In genomic region chr1:73966411-73967238, GRCm38 (mm10) we compare ENCODE assay signal across 10 mouse cellular contexts.
DNase-seq lines count a peak whose midpoint lies in the region; ATAC-seq and TF ChIP-seq lines count a peak whose summit lies in the region.
"Had no signal": no experiment of that assay in that cellular context is flagged by ENCODE, and none has a peak within 500 bp of the region (broad histone marks: within the 10 kb centered on the region; RNA-seq: fewer than 3 reads in every experiment).

No protein-coding gene starts in this region.

- WGBS in liver, postnatal 0 days (ENCODE audit: insufficient replicate concordance): 64% methylated on average over 12 of the region's 12 CpGs
- WGBS in cerebellum, adult 2 months: 74% methylated on average over 12 of the region's 12 CpGs

- peaks cover 12% of the 10 kb centered on the region for H3K36me3 ChIP-seq in liver, postnatal 0 days (replicated peaks; ENCODE audit: insufficient read depth, low read length)

- no peak overlapping the region for H3K4me3 ChIP-seq in liver, postnatal 0 days (ENCODE audit: low read depth, low read length)
- H3K4me3 ChIP-seq in cerebellum, adult 2 months (replicated peaks; ENCODE audit: insufficient read depth, low read depth, low read length): no peak overlapping the region
- H3K4me3 ChIP-seq: liver, embryonic 13.5 days had no signal

- peak; percentile 43 for DNase-seq in NIH3T3 (ENCODE audit: low read depth)
- DNase-seq in adrenal gland, postnatal 10 days: peak; percentile 62
- DNase-seq in heart, postnatal 10 days: peak; percentile 83 to 84
- DNase-seq in liver, postnatal 0 days: no peak
- DNase-seq in left cerebral cortex, adult 11 months (ENCODE audit: low spot score): no peak
- DNase-seq in cerebellum, adult 2 months: no peak
- DNase-seq in retina, embryonic 14.5 days (ENCODE audit: low spot score): no peak
- no peak for DNase-seq in layer of hippocampus, postnatal 14 days (ENCODE audit: low spot score in 2 of 2)
- DNase-seq: liver, embryonic 13.5 days; spleen, adult 18-20 months had no signal

- TF ChIP-seq CTCF in liver, postnatal 0 days (IDR thresholded peaks at IDR 0.05; ENCODE audit: low read depth): peak; percentile 46
- no peak for TF ChIP-seq CTCF in cerebellum, adult 2 months (IDR thresholded peaks at IDR 0.05; ENCODE audit: borderline replicate concordance, insufficient read depth, low read depth, low read length)

- H3K4me2 ChIP-seq in liver, postnatal 0 days (ENCODE audit: low read depth, low read length): no peak overlapping the region
- H3K4me2 ChIP-seq: liver, embryonic 13.5 days had no signal

- no peak for TF ChIP-seq POLR2A in cerebellum, adult 2 months (IDR thresholded peaks at IDR 0.05; ENCODE audit: borderline replicate concordance, insufficient read depth, low read length)

- H3K9ac ChIP-seq in liver, postnatal 0 days (replicated peaks): no peak overlapping the region
- H3K9ac ChIP-seq: liver, embryonic 13.5 days had no signal

- intact Hi-C loops in heart, postnatal 10 days (cut with DNase I): no loop called here

- H3K27me3 ChIP-seq in liver, postnatal 0 days (ENCODE audit: insufficient read depth, low read length): no peaks in the 10 kb centered on the region
- no peaks in the 10 kb centered on the region for H3K27me3 ChIP-seq in cerebellum, adult 2 months (ENCODE audit: control insufficient read depth, insufficient read depth, low read length)
- H3K27me3 ChIP-seq: liver, embryonic 13.5 days had no signal

- peak; percentile 51; the same call in 1 of the 2 replicates for TF ChIP-seq EP300 in liver, postnatal 0 days (IDR thresholded peaks at IDR 0.05; ENCODE audit: low read depth)

- ATAC-seq in liver, postnatal 0 days: peak; percentile 53

- H3K27ac ChIP-seq in liver, postnatal 0 days (ENCODE audit: low read depth): no peak overlapping the region
- H3K27ac ChIP-seq in cerebellum, adult 2 months (ENCODE audit: insufficient read depth, low read length): no peak overlapping the region
- H3K27ac ChIP-seq: liver, embryonic 13.5 days had no signal

- 0 out of 2 replicates have a peak, but pooled peaks cover 2% of the 10 kb centered on the region for H3K4me1 ChIP-seq in liver, postnatal 0 days (ENCODE audit: insufficient read depth)
- H3K4me1 ChIP-seq in cerebellum, adult 2 months (ENCODE audit: control insufficient read depth, insufficient read depth, low read length): peaks cover 11% of the 10 kb centered on the region

- H3K9me3 ChIP-seq in liver, postnatal 0 days (ENCODE audit: low read length): no peaks in the 10 kb centered on the region
- H3K9me3 ChIP-seq: liver, embryonic 13.5 days had no signal

Comparison
In these comparisons a context has a peak if more than half of its experiments do, and no peak if none do; other contexts are left out.
1. DNase-seq: peak in NIH3T3 (single experiment), adrenal gland, postnatal 10 days (single experiment) and heart, postnatal 10 days (2 of 2); none in liver, postnatal 0 days (single experiment), left cerebral cortex, adult 11 months (single experiment), cerebellum, adult 2 months (0 of 2), retina, embryonic 14.5 days (single experiment) and layer of hippocampus, postnatal 14 days (0 of 2).